Mouse (Mus musculus): ENCODE measurements around the gene Pip4p1. TPM values are rescaled to one million over a fixed set of nuclear protein-coding genes. Genes with fewer than 3 reads are reported as not detected.
A peak's percentile ranks its signal among the peaks of the same experiment; 100 is the strongest.
"Not testable (repeated sequence)": the region's sequence is repeated elsewhere in the genome, so short reads cannot be mapped to it uniquely, and the experiment has no call there.

The Pip4p1 gene
- polyA plus RNA-seq, 1 experiment from 2014 or later: 99.5 TPM

DNA sequence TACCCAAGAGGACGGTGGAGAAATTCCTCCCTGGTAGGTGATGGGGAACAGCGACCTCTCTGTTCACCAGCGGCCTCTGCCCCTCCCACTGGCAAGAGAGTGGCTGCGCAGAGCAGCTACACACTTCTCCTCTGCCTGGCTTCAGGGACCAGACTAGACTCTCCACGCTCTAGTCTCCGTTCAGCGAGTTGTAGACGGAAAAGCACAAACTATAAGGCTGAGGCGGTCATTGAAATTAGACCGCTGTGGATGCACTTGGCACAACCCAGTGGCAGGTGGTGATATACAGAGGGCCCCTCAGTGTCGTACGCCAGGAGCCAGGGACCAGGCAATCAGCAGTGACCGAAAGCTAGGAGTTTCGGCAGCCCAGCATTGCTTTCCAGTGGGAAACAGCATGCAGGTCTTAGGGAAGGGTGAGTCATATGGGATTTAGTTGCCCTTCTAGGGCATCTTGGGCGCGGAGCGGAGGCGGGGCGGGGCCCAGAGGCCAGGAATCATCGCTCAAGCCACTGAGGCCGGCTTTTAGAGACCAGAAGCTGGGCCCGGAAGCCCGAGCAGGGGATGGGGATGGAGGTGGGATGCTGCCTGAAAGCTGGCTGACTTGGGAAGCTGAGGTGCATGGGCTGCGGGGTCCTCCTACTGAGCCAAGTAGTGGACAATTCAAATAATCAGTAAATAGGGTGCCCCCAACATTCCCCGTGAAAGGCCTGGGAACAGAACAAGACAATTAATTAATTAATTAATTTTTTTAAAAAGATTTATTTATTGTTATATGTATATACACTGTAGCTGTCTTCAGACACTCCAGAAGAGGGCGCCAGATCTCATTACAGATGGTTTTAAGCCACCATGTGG lies 26.5 kb downstream of the Pip4p1 start:
- peak overlapping the region; percentile 36 for H3K4me3 ChIP-seq (ENCODE audit: low read depth, low read length)
- peak overlapping the region; percentile 60 for H3K4me2 ChIP-seq (ENCODE audit: low read length)
- H3K9me3 ChIP-seq (replicated peaks; ENCODE audit: control insufficient read depth, low read length, poor library complexity, severe bottlenecking): no peaks in the 10 kb centered on the region
- peaks cover 3% of the 10 kb centered on the region; the same call in 1 of the 2 replicates for H3K4me1 ChIP-seq (ENCODE audit: control insufficient read depth, insufficient read depth, low read length)
- ATAC-seq: peak; percentile 90
- H3K27ac ChIP-seq (ENCODE audit: low read length): peak overlapping the region; percentile 68
- no peaks in the 10 kb centered on the region for H3K27me3 ChIP-seq (ENCODE audit: control insufficient read depth, insufficient read depth, low read depth, low read length)
- H3K36me3 ChIP-seq (ENCODE audit: control insufficient read depth, insufficient read depth, low read length): no peaks in the 10 kb centered on the region
- 2% methylated on average over 26 of the region's 26 CpGs for WGBS
- peak overlapping the region; percentile 70 for H3K9ac ChIP-seq (ENCODE audit: low read depth, low read length)

DNA sequence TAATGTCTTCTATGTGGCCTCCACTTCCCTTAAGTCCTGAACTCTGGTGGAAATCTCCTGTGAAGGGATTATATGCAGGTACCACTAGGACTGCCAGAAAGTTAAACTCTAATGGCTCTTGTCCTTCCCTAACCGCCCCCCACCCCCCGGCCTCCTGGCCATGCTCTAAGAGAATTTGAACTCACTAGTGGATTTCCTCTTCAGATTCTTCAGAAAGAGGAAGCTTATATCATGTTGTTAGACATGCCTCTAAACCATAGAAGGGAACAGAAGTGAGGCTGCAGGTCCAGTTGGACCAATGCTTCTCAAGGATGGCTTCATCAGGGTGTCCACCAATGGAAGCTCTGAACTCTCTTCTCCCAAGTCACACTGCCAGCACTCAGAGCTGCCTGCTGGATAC lies 32.7 kb downstream of the Pip4p1 start:
- H3K4me2 ChIP-seq (ENCODE audit: low read length); H3K9me3 ChIP-seq (replicated peaks; ENCODE audit: control insufficient read depth, low read length, poor library complexity, severe bottlenecking); H3K9ac ChIP-seq (ENCODE audit: low read depth, low read length); H3K27ac ChIP-seq (ENCODE audit: low read length); H3K27me3 ChIP-seq (ENCODE audit: control insufficient read depth, insufficient read depth, low read depth, low read length); ATAC-seq; H3K36me3 ChIP-seq (ENCODE audit: control insufficient read depth, insufficient read depth, low read length); H3K4me3 ChIP-seq (ENCODE audit: low read depth, low read length): not testable (repeated sequence)
- WGBS: 91% methylated on average over 2 of the region's 2 CpGs
- peaks cover 12% of the 10 kb centered on the region for H3K4me1 ChIP-seq (ENCODE audit: control insufficient read depth, insufficient read depth, low read length)

DNA sequence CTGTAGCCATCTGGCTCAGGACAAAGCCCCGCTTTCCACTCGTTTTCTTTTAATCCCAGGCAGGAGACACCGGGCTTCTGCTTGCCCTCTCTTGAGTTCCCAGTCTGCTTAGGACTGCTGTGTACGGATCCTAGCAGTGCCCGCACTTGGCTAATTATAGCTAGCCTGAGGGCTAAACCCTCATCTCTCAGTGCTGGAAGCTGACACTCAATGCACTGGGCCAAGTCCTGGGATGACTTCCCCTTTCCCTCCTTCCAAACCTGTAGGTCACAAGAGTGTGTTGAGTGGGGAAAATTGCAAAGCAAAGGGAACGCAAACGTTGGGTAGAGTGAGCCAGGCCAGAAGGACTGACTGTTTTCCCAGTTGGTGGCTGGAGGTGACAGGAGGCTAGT lies 33.3 kb downstream of the Pip4p1 start, which contains the start of gene Klhl33:
Gene Klhl33, minus strand, starts transcription at position 134 of the 392 bp plus-strand sequence.
- Histone ChIP-seq H3K36me3 (ENCODE audit: control insufficient read depth, insufficient read depth, low read length) (no peaks in the 10 kb centered on the region), H3K27ac (ENCODE audit: low read length) (peak within 1 kb of the TSS; percentile 28), H3K9me3 (replicated peaks; ENCODE audit: control insufficient read depth, low read length, poor library complexity, severe bottlenecking) (no peaks in the 10 kb centered on the region), H3K4me2 (ENCODE audit: low read length) (peak within 1 kb of the TSS; percentile 65), H3K9ac (ENCODE audit: low read depth, low read length) (peak within 1 kb of the TSS; percentile 64), H3K4me3 (ENCODE audit: low read depth, low read length) (peak within 1 kb of the TSS; percentile 41), H3K4me1 (ENCODE audit: control insufficient read depth, insufficient read depth, low read length) (peaks cover 12% of the 10 kb centered on the region), H3K27me3 (ENCODE audit: control insufficient read depth, insufficient read depth, low read depth, low read length) (no peaks in the 10 kb centered on the region; the same call in 1 of the 2 replicates)
- WGBS: 42% methylated on average over 7 of the region's 7 CpGs
- ATAC-seq: peak; percentile 54

DNA sequence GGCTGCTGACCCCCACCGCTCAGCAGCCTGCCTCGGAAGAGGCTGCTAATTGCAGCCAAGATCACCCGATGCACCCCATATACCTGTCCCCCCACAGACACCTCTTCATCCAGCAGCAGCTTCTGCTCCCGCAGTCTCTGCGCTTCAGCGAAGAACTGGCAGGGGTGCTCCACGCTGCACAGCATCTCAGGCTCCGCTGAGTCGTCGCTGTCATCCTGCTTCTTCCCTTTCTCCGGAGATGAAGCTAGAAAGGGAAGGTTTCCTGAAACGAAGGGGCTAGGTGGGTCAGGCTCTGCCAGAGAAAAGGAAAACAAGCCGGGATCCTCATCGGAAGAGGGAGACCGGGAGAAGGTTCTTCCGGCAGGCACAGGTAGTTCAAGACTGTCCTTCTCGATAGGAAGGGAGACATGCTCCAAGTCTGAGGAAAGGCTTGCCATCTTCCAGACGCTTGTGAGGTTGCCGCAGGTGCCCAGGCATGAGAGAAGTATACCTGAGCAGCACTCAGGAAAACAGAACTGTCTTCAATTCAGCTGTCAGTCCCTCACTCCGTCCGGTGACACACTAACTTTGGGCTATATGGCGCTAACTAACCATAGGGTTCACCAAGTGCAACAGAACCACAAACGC lies 33.8 kb downstream of the Pip4p1 start:
- Histone ChIP-seq H3K4me1 (ENCODE audit: control insufficient read depth, insufficient read depth, low read length) (peaks cover 12% of the 10 kb centered on the region), H3K36me3 (ENCODE audit: control insufficient read depth, insufficient read depth, low read length) (no peaks in the 10 kb centered on the region), H3K4me2 (ENCODE audit: low read length) (peak overlapping the region; percentile 65), H3K27ac (ENCODE audit: low read length) (peak overlapping the region; percentile 28), H3K9me3 (replicated peaks; ENCODE audit: control insufficient read depth, low read length, poor library complexity, severe bottlenecking) (no peaks in the 10 kb centered on the region), H3K27me3 (ENCODE audit: control insufficient read depth, insufficient read depth, low read depth, low read length) (no peaks in the 10 kb centered on the region; the same call in 1 of the 2 replicates), H3K9ac (ENCODE audit: low read depth, low read length) (peak overlapping the region; percentile 64), H3K4me3 (ENCODE audit: low read depth, low read length) (peak overlapping the region; percentile 41)
- ATAC-seq: peak; percentile 90
- WGBS: 16% methylated on average over 23 of the region's 23 CpGs

DNA sequence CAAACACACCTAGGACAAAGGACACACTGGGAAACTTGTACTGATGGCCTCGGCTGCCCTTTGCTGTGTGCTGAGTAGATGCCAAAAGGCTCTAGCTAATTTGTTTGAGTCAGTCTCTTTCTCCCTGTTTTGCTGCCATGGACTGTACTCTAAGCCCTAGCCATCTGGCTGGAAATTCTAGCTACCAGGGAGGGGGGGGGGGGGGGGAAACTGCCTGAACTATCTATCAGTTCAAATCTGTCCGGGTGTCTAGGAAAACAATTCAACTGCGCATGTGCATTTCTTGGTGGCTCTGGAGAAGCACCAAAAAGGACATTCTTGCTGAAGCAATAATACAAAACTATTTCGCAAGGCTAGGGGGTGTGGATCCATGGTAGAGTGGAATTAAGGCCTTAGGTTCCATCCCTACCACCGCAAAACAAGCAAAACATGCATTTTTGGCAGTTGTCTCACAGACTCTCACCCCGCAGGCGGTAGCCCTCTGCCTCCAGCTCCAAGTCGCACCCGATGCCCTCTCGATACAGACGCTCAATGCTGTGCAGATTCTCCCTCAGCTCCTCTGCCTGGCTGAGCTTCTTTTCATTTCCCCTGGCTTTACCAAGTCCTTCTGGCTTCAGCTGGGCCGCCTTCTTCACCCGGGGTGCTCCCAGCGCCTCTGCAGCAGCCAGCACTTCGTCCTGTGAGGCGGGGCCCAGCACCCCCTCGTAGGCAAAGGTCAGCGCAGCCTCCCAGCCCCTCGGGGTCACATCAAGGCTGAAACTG lies 34.5 kb downstream of the Pip4p1 start:
- 15% methylated on average over 19 of the region's 19 CpGs for WGBS
- ATAC-seq: peak; percentile 64
- H3K36me3 ChIP-seq (ENCODE audit: control insufficient read depth, insufficient read depth, low read length): no peaks in the 10 kb centered on the region
- no peaks in the 10 kb centered on the region for H3K9me3 ChIP-seq (replicated peaks; ENCODE audit: control insufficient read depth, low read length, poor library complexity, severe bottlenecking)
- H3K27ac ChIP-seq (ENCODE audit: low read length): peak overlapping the region; percentile 28
- H3K4me3 ChIP-seq (ENCODE audit: low read depth, low read length): peak overlapping the region; percentile 41
- peaks cover 12% of the 10 kb centered on the region for H3K4me1 ChIP-seq (ENCODE audit: control insufficient read depth, insufficient read depth, low read length)
- H3K27me3 ChIP-seq (ENCODE audit: control insufficient read depth, insufficient read depth, low read depth, low read length): no peaks in the 10 kb centered on the region; the same call in 1 of the 2 replicates
- peak overlapping the region; percentile 64 for H3K9ac ChIP-seq (ENCODE audit: low read depth, low read length)
- H3K4me2 ChIP-seq (ENCODE audit: low read length): peak overlapping the region; percentile 65

DNA sequence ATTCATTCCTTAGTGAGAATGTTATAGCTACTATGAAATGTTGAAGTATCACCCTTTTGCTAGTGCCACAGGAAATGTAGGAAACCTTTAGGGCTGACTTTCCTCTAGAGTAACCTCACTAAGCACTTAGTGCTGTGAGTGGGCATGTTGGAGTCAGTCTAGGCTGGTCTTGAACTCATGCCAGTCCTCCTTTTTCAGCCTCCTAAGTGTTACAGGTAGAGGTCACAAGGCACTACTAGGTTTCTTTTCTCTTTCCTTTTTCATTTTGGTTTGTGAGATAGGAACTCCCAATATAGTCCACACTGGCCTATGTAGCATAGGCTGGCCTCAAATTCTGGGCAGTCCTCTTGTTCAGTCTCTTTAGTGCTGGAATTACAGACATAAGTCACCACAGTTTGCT lies 35.2 kb downstream of the Pip4p1 start:
- no peaks in the 10 kb centered on the region for H3K36me3 ChIP-seq (ENCODE audit: control insufficient read depth, insufficient read depth, low read length)
- H3K4me2 ChIP-seq (ENCODE audit: low read length): no peak overlapping the region
- H3K27me3 ChIP-seq (ENCODE audit: control insufficient read depth, insufficient read depth, low read depth, low read length): no peaks in the 10 kb centered on the region; the same call in 1 of the 2 replicates
- H3K9me3 ChIP-seq (replicated peaks; ENCODE audit: control insufficient read depth, low read length, poor library complexity, severe bottlenecking): no peaks in the 10 kb centered on the region
- peaks cover 12% of the 10 kb centered on the region for H3K4me1 ChIP-seq (ENCODE audit: control insufficient read depth, insufficient read depth, low read length)
- ATAC-seq: no peak
- no peak overlapping the region for H3K4me3 ChIP-seq (ENCODE audit: low read depth, low read length)
- H3K27ac ChIP-seq (ENCODE audit: low read length): no peak overlapping the region
- no peak overlapping the region for H3K9ac ChIP-seq (ENCODE audit: low read depth, low read length)

DNA sequence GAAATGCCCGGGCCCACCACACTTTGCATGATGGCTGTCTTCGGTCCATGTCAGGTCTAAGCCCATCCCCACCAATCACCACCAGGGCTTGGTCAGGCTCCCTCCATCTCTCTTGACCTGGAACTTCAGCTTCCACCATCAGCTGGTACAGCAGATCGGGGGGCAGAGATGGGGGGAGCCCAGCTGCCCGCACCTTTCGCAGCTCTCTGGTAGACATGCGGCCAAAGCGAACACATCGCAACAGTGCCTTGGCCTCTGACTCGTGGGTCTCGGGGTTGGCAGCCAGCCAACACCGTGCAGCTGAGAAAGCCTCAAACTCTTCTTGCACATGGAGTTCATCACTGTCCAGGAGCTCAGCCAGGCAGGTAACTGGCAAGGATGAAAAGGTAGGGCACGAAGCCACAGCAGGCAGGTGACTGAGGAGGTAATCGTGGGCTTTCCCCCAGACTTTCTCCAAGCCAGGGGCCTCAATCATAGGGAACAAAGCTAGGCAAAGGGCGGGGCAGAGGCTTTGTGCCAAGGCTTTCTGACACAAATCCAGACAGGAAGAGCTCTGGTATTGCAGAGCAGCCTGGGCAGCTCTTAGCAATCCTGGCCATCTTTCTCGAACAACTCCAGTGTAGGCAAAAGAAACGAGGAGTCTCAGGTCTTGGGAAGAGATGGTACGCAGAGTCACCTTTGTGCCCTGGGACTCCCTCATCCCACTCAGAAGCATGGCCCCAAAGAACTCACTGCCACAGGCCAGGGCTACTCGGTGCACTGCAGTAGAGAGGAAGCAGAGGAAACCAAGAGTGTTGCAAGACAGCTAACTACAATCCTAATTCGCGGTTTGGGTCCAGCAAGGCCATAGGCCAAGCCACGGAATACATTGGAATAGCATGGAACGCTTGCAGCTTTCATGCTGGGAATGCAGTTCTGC lies 37.9 kb downstream of the Pip4p1 start:
- ATAC-seq: no peak
- Histone ChIP-seq H3K4me2 (ENCODE audit: low read length) (no peak overlapping the region), H3K36me3 (ENCODE audit: control insufficient read depth, insufficient read depth, low read length) (no peaks in the 10 kb centered on the region), H3K27me3 (ENCODE audit: control insufficient read depth, insufficient read depth, low read depth, low read length) (no peaks in the 10 kb centered on the region; the same call in 1 of the 2 replicates), H3K9me3 (replicated peaks; ENCODE audit: control insufficient read depth, low read length, poor library complexity, severe bottlenecking) (no peaks in the 10 kb centered on the region), H3K4me1 (ENCODE audit: control insufficient read depth, insufficient read depth, low read length) (peaks cover 12% of the 10 kb centered on the region), H3K27ac (ENCODE audit: low read length) (no peak overlapping the region), H3K4me3 (ENCODE audit: low read depth, low read length) (no peak overlapping the region), H3K9ac (ENCODE audit: low read depth, low read length) (no peak overlapping the region)
- 88% methylated on average over 22 of the region's 22 CpGs for WGBS

DNA sequence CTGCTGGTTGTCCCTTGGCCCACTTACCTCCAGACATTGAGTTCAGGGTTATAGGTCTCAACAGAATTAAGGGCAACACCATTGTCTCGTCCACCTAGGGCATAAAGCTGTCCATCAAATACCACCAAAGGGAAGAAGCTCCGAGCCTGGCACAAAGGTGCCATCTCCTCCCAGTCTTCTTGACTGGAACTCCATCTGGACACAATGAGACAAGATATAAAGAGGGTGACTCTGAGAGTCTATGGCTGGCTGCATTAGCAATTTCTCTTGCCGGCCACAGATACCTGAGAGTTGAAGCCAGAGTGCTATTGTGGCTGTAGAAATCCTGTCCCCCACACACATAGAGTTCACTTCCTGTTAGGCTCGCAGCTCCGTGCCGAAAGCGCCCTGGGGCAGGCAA lies 38.6 kb downstream of the Pip4p1 start:
- Histone ChIP-seq H3K27me3 (ENCODE audit: control insufficient read depth, insufficient read depth, low read depth, low read length) (no peaks in the 10 kb centered on the region; the same call in 1 of the 2 replicates), H3K9ac (ENCODE audit: low read depth, low read length) (no peak overlapping the region), H3K4me2 (ENCODE audit: low read length) (no peak overlapping the region), H3K4me1 (ENCODE audit: control insufficient read depth, insufficient read depth, low read length) (peaks cover 9% of the 10 kb centered on the region), H3K4me3 (ENCODE audit: low read depth, low read length) (no peak overlapping the region), H3K36me3 (ENCODE audit: control insufficient read depth, insufficient read depth, low read length) (no peaks in the 10 kb centered on the region), H3K27ac (ENCODE audit: low read length) (no peak overlapping the region), H3K9me3 (replicated peaks; ENCODE audit: control insufficient read depth, low read length, poor library complexity, severe bottlenecking) (no peaks in the 10 kb centered on the region)
- WGBS: 92% methylated on average over 7 of the region's 7 CpGs
- ATAC-seq: no peak

Data from midbrain, embryonic 16.5 days (tissue).